16 mouse cellular contexts compared by ENCODE assay signal in genomic region chr16:45945174-45945631, GRCm38 (mm10). TPM values are rescaled to one million over a fixed set of nuclear protein-coding genes. Genes with fewer than 3 reads are reported as not detected.
DNase-seq lines count a peak whose midpoint lies in the region; ATAC-seq lines count a peak whose summit lies in the region.
"Had no signal": no experiment of that assay in that cellular context is flagged by ENCODE, and none has a peak within 500 bp of the region (broad histone marks: within the 10 kb centered on the region; RNA-seq: fewer than 3 reads in every experiment).

No protein-coding gene starts in this region.

- ATAC-seq in neural tube, embryonic 11.5 days (ENCODE audit: insufficient read depth, low FRiP score, low TSS enrichment), result 0 out of 2 replicates have a peak, but pooled peaks have one; percentile 41
- ATAC-seq in liver, embryonic 15.5 days (ENCODE audit: insufficient read depth), result peak; percentile 42; the same call in 1 of the 2 replicates
- ATAC-seq: activated CD4-positive, CD25-positive, alpha-beta regulatory T cell, adult 4 months had no signal

- H3K9me3 ChIP-seq in neural tube, embryonic 11.5 days (ENCODE audit: control insufficient read depth, low read length), result no peaks in the 10 kb centered on the region
- no peaks in the 10 kb centered on the region for H3K9me3 ChIP-seq in liver, embryonic 15.5 days (replicated peaks)
- H3K9me3 ChIP-seq: embryonic facial prominence, embryonic 13.5 days; limb, embryonic 15.5 days had no signal

- no peak overlapping the region for H3K27ac ChIP-seq in neural tube, embryonic 11.5 days (ENCODE audit: low read depth, low read length)
- no peak overlapping the region for H3K27ac ChIP-seq in liver, embryonic 15.5 days (replicated peaks)
- H3K27ac ChIP-seq: embryonic facial prominence, embryonic 13.5 days; limb, embryonic 15.5 days; macrophage had no signal

- H3K36me3 ChIP-seq in neural tube, embryonic 11.5 days (ENCODE audit: control insufficient read depth, insufficient read depth, low read length), result no peaks in the 10 kb centered on the region
- H3K36me3 ChIP-seq in liver, embryonic 15.5 days (replicated peaks), result no peaks in the 10 kb centered on the region
- H3K36me3 ChIP-seq: embryonic facial prominence, embryonic 13.5 days; limb, embryonic 15.5 days had no signal

- no peaks in the 10 kb centered on the region for H3K27me3 ChIP-seq in neural tube, embryonic 11.5 days (ENCODE audit: control insufficient read depth, insufficient read depth, low read length)
- no peaks in the 10 kb centered on the region for H3K27me3 ChIP-seq in liver, embryonic 15.5 days
- H3K27me3 ChIP-seq: embryonic facial prominence, embryonic 13.5 days; limb, embryonic 15.5 days had no signal

- no peak overlapping the region for H3K9ac ChIP-seq in neural tube, embryonic 11.5 days (ENCODE audit: low read length)
- no peak overlapping the region for H3K9ac ChIP-seq in liver, embryonic 15.5 days
- H3K9ac ChIP-seq: embryonic facial prominence, embryonic 13.5 days; limb, embryonic 15.5 days had no signal

- H3K4me2 ChIP-seq in neural tube, embryonic 11.5 days (ENCODE audit: low read depth), result no peak overlapping the region
- H3K4me2 ChIP-seq in liver, embryonic 15.5 days, result no peak overlapping the region
- H3K4me2 ChIP-seq: embryonic facial prominence, embryonic 13.5 days; limb, embryonic 15.5 days had no signal

- DNase-seq in neural tube, embryonic 11.5 days (ENCODE audit: low spot score), result no peak
- no peak for DNase-seq in neural tube, embryonic 10.5 days (ENCODE audit: extremely low spot score, low spot score)
- DNase-seq in kidney, adult 8-10 months, result peak; percentile 59 to 64
- peak; percentile 50 for DNase-seq in yolk sac, embryonic 10.5 days (ENCODE audit: low spot score)
- no peak for DNase-seq in T-cell, adult 2 months (ENCODE audit: low spot score)
- no peak for DNase-seq in testis, postnatal 10 days (ENCODE audit: low spot score)
- DNase-seq in layer of hippocampus, adult 9-11 months, result no peak
- DNase-seq: cerebellum, postnatal 10 days; heart, postnatal 36 days; spleen, adult 18-20 months; thymus, postnatal 36 days had no signal

- H3K4me3 ChIP-seq in neural tube, embryonic 11.5 days (ENCODE audit: low read depth, low read length), result no peak overlapping the region
- H3K4me3 ChIP-seq in liver, embryonic 15.5 days (replicated peaks), result no peak overlapping the region
- H3K4me3 ChIP-seq: embryonic facial prominence, embryonic 13.5 days; limb, embryonic 15.5 days had no signal

- WGBS in neural tube, embryonic 11.5 days, result 32% methylated on average over 11 of the region's 11 CpGs
- WGBS in liver, embryonic 15.5 days (ENCODE audit: insufficient replicate concordance), result 50% methylated on average over 11 of the region's 11 CpGs

- H3K4me1 ChIP-seq in neural tube, embryonic 11.5 days (ENCODE audit: control insufficient read depth, insufficient read depth, low read length), result 0 out of 2 replicates have a peak, but pooled peaks cover 3% of the 10 kb centered on the region
- H3K4me1 ChIP-seq in liver, embryonic 15.5 days (replicated peaks), result 0 out of 2 replicates have a peak, but pooled peaks cover 2% of the 10 kb centered on the region
- H3K4me1 ChIP-seq: limb, embryonic 15.5 days had no signal

RNA-seq across cellular contexts. Expression of gene Phldb2, which starts 8.2 kb away (rescaled TPM):
- polyA plus RNA-seq in neural tube, embryonic 11.5 days (2014; fragmentation: Nextera tagmentation; extraction: Ambion mirVana), result 31.4 and 32.6 TPM in 2 replicates
- polyA plus RNA-seq in liver, embryonic 15.5 days (2015; fragmentation: Nextera tagmentation; extraction: Ambion mirVana), result 12.4 and 14.1 TPM in 2 replicates
- polyA plus RNA-seq: activated CD4-positive, CD25-positive, alpha-beta regulatory T cell, adult 4 months had no signal

Comparison
In these comparisons a context has a peak if more than half of its experiments do, and no peak if none do; other contexts are left out.
1. DNase-seq: peak in kidney, adult 8-10 months (2 of 2) and yolk sac, embryonic 10.5 days (single experiment); none in neural tube, embryonic 11.5 days (single experiment), neural tube, embryonic 10.5 days (single experiment), T-cell, adult 2 months (single experiment), testis, postnatal 10 days (single experiment) and layer of hippocampus, adult 9-11 months (single experiment).